Mouse (Mus musculus) kidney, embryonic 14.5 days (tissue): ENCODE measurements around the gene Lsm5. TPM values are rescaled to one million over a fixed set of nuclear protein-coding genes. Genes with fewer than 3 reads are reported as not detected.

Source experiments
- ATAC-seq: fragments of 200-750 bp; cut with Nextera tagmentation; 2 replicates; pipeline ENCODE4 v1.8.0; 2017; ENCODE audit warnings: moderate number of reproducible peaks, mild to moderate bottlenecking, moderate TSS enrichment, moderate library complexity; ENCODE audit not compliant: low FRiP score, low TSS enrichment
- H3K27ac ChIP-seq: fragments of 300-500 bp; sonication (generic); 2 replicates; pipeline ENCODE4 v1.5.1; 2014; ENCODE audit warnings: low read depth, mild to moderate bottlenecking, low read length, moderate library complexity, mixed read lengths
- H3K27me3 ChIP-seq: fragments of 300-500 bp; sonication (generic); 2 replicates; pipeline ENCODE4 v1.6.1; 2014; ENCODE audit warnings: mild to moderate bottlenecking, low read length; ENCODE audit not compliant: control insufficient read depth, insufficient read depth
- H3K36me3 ChIP-seq: fragments of 300-500 bp; sonication (generic); 2 replicates; pipeline ENCODE4 v1.6.1; 2014; ENCODE audit warnings: low read length, mixed read lengths; ENCODE audit not compliant: control insufficient read depth, insufficient read depth
- H3K4me1 ChIP-seq: fragments of 300-500 bp; sonication (generic); 2 replicates; pipeline ENCODE4 v1.6.1; 2014; ENCODE audit warnings: low read length, mixed read lengths; ENCODE audit not compliant: control insufficient read depth, insufficient read depth
- H3K4me2 ChIP-seq: fragments of 300-500 bp; sonication (generic); replicated peaks from 2 replicates; pipeline ENCODE4 v1.6.1; 2014; ENCODE audit warnings: low read depth, mild to moderate bottlenecking, low read length
- H3K4me3 ChIP-seq: fragments of 300-500 bp; sonication (generic); 2 replicates; pipeline ENCODE4 v1.5.1; 2014; ENCODE audit warnings: mild to moderate bottlenecking, low read length
- H3K9ac ChIP-seq: fragments of 300-500 bp; sonication (generic); 2 replicates; pipeline ENCODE4 v1.6.1; 2014; ENCODE audit warnings: low read depth, mild to moderate bottlenecking, low read length, moderate library complexity
- H3K9me3 ChIP-seq: fragments of 300-500 bp; sonication (generic); 2 replicates; pipeline ENCODE4 v1.6.1; 2016; ENCODE audit warnings: low read length; ENCODE audit not compliant: control insufficient read depth
- WGBS: fragments of 180-500 bp; shearing (Covaris S2); extraction: QIAGEN DNeasy Blood & Tissue Kit; methylation state at CpG from one replicate; pipeline ENCODE4 v1.1.7; 2014; 5-methylcytosine and 5-hydroxymethylcytosine counted together
- polyA plus RNA-seq: library from polyadenylated mRNA; unstranded; fragments of >200 nt; fragmentation: Nextera tagmentation; extraction: Ambion mirVana; gene quantifications from 2 replicates; pipeline ENCODE4 v1.2.1, GENCODE M21; 2014

Gene Lsm5
- polyA plus RNA-seq = 174 and 261 TPM in 2 replicates

DNA sequence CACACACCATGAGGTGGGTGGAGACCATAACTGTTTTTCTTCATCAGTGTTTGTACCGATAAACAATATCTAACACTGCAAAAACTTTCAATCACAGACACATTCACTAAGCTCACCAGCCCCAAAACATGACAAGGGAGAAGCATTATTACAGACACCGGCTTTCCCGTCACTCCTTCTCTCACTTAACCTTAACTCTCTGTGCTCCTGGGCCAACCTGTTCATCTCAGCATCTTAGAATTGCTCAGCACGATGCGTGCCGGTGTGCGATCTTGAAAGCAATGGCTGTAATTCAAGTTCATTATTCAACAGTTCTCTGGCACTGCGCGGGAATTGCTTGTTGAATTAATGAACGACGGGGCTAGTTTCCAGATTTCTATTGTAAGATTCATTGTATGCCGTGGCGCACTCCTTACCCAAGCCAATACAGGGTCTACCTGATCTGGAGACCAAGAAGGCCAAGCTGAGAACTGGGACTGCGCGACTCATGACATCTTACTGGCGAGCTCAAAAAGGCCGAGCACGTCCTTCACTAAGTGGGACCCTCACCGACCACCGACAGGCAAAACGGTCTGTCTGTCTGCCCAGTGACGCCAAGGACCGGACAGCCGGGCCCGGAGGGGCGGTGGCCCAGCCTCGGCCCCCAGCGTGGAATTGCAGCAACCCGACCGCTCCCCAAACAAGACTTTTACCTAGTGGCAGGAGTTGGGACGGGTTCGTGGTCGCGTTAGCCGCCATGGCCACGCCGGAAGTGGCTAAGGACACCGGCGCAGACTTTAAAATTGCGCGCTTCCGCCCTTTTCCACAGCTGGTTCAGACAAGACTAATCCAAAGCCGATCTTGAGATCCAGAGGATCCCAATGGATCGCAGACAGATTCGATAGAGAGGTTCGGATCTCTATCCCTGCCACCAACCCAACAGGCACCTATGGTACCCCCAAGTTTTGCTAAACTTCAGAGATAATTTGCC lies at the start of gene Lsm5:
TSS of gene Lsm5 (minus strand) at position 780 of the 970 bp plus-strand sequence.
- peak within 1 kb of the TSS; percentile 48 for H3K4me3 ChIP-seq
- no peak within 1 kb of the TSS for H3K27ac ChIP-seq
- WGBS = under 1% methylated on average over 46 of the region's 46 CpGs
- H3K9me3 ChIP-seq = no peaks in the 10 kb centered on the region
- ATAC-seq = peak; percentile 95
- peak within 1 kb of the TSS; percentile 57 for H3K9ac ChIP-seq
- peak within 1 kb of the TSS; percentile 63 for H3K4me2 ChIP-seq
- no peaks in the 10 kb centered on the region for H3K27me3 ChIP-seq
- H3K4me1 ChIP-seq = no peaks in the 10 kb centered on the region
- H3K36me3 ChIP-seq = peaks cover 4% of the 10 kb centered on the region; the same call in 1 of the 2 replicates

GRCm38 (mm10) chr6:56753719-56754118 lies 49.2 kb upstream of the Lsm5 start:
- H3K4me3 ChIP-seq = no peak overlapping the region
- no peaks in the 10 kb centered on the region for H3K27me3 ChIP-seq
- no peak overlapping the region for H3K27ac ChIP-seq
- ATAC-seq = no peak
- H3K9me3 ChIP-seq = no peaks in the 10 kb centered on the region
- no peak overlapping the region for H3K4me2 ChIP-seq
- 93% methylated on average over 3 of the region's 3 CpGs for WGBS
- H3K36me3 ChIP-seq = peaks cover 42% of the 10 kb centered on the region
- H3K9ac ChIP-seq = no peak overlapping the region
- no peaks in the 10 kb centered on the region for H3K4me1 ChIP-seq

DNA sequence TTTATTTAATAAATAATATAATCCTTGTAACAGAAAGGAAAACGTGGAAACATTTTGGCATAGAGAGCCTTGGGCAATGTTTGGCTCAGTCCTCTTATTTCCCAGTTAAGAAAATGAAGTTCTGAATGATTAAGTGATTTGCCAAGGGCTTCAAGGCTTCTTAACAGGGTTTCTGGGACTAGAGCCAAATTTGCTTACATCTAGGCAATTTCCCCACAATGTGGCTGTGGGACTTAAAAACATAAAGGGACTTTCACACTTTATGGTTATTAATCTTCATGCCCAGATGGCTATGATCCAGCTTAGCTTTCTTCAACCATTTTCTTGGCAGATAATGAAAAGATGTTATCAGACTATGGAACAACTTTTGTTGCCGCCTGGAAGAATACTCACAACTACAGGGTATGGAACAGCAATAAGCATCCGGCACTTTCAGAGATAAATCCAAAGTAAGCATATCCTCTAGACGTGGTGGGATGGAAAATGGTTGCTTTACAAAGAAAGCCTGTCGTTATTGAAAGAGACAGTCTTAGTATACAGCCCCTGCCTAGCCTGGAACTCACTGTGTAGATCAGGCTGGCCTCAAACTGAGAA lies 41.5 kb upstream of the Lsm5 start:
- ATAC-seq = no peak
- whole genome bisulfite sequencing = 81% methylated on average over 5 of the region's 5 CpGs

GRCm38 (mm10) chr6:56732545-56732944 lies 28.0 kb upstream of the Lsm5 start:
- H3K9me3 ChIP-seq = no peaks in the 10 kb centered on the region
- no peak overlapping the region for H3K4me2 ChIP-seq
- no peak for ATAC-seq
- no peak overlapping the region for H3K4me3 ChIP-seq
- WGBS = 75% methylated on average over 2 of the region's 2 CpGs
- no peak overlapping the region for H3K27ac ChIP-seq
- H3K27me3 ChIP-seq = no peaks in the 10 kb centered on the region
- peaks cover 50% of the 10 kb centered on the region for H3K36me3 ChIP-seq
- H3K9ac ChIP-seq = no peak overlapping the region
- H3K4me1 ChIP-seq = no peaks in the 10 kb centered on the region

More for the DNA sequence above, 41.5 kb upstream of the Lsm5 start:
- no peaks in the 10 kb centered on the region for H3K27me3 ChIP-seq
- no peaks in the 10 kb centered on the region for H3K4me1 ChIP-seq
- no peaks in the 10 kb centered on the region for H3K9me3 ChIP-seq
- H3K4me3 ChIP-seq = no peak overlapping the region
- no peak overlapping the region for H3K9ac ChIP-seq
- peaks cover 28% of the 10 kb centered on the region; the same call in 1 of the 2 replicates for H3K36me3 ChIP-seq
- H3K27ac ChIP-seq = no peak overlapping the region
- no peak overlapping the region for H3K4me2 ChIP-seq

- no peak overlapping the region for H3K27ac ChIP-seq
- ATAC-seq = no peak; the same call in 1 of the 2 replicates
- 35% methylated on average over 3 of the region's 3 CpGs for WGBS
These were observed 16.4 kb upstream of the Lsm5 start for GRCm38 (mm10) chr6:56720877-56721276.

DNA sequence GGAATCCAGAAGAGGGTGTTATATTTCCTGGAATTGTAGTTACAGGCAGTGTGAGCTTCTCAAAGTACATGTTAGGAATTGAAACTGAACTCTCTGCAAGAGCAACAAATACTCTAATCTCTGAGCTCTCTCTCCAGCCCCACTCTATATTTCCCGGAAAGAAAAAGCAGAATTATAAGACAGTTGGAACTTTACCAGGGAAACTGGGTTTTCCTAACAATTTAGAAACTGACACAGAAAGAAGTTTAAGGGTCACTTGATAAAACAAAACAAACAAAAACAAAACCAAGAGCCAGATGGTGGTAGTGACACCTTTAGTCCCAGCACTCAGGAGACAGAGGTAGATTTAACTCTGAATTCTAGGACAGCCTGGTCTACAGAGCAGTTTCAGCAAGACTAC lies 14.6 kb upstream of the Lsm5 start:
- ATAC-seq = no peak
- Histone ChIP-seq H3K4me1 (peaks cover 12% of the 10 kb centered on the region; the same call in 1 of the 2 replicates), H3K27ac (no peak overlapping the region), H3K4me3 (no peak overlapping the region), H3K4me2 (no peak overlapping the region), H3K27me3 (no peaks in the 10 kb centered on the region), H3K9me3 (no peaks in the 10 kb centered on the region), H3K36me3 (peaks cover 5% of the 10 kb centered on the region), H3K9ac (no peak overlapping the region)
- WGBS = 73% methylated on average over 1 of the region's 1 CpGs

More at GRCm38 (mm10) chr6:56720877-56721276, 16.4 kb upstream of the Lsm5 start:
- no peaks in the 10 kb centered on the region for H3K9me3 ChIP-seq
- no peaks in the 10 kb centered on the region for H3K27me3 ChIP-seq
- H3K4me3 ChIP-seq = no peak overlapping the region
- H3K4me2 ChIP-seq = no peak overlapping the region
- no peak overlapping the region for H3K9ac ChIP-seq
- H3K36me3 ChIP-seq = peaks cover 14% of the 10 kb centered on the region
- peaks cover 12% of the 10 kb centered on the region; the same call in 1 of the 2 replicates for H3K4me1 ChIP-seq

DNA sequence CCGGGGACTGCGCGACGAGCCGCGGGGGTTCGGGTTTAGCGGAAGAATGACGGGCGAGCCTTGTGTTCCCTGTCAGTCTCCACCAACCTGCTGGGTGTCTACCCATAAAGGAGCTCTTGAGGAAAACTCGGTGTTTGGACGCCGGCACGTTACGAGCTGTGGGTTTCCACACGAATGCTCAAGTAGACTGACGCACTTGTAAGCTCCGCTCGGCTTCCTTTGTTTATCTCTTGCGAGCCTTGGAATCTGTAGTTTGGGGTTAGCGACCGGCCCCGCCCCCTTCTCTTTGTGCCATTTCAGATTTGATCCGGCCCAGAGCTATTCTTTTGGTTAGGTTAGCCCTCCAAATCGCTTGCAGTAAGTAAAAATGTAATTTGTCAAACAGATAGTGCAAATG lies 10.8 kb upstream of the Lsm5 start:
- no peaks in the 10 kb centered on the region for H3K27me3 ChIP-seq
- peak overlapping the region; percentile 73 for H3K4me3 ChIP-seq
- no peaks in the 10 kb centered on the region for H3K9me3 ChIP-seq
- H3K4me1 ChIP-seq = 0 out of 2 replicates have a peak, but pooled peaks cover 4% of the 10 kb centered on the region
- H3K4me2 ChIP-seq = peak overlapping the region; percentile 49
- no peaks in the 10 kb centered on the region for H3K36me3 ChIP-seq
- WGBS = under 1% methylated on average over 25 of the region's 25 CpGs
- ATAC-seq = no peak
- peak overlapping the region; percentile 81 for H3K27ac ChIP-seq
- H3K9ac ChIP-seq = peak overlapping the region; percentile 67

- peak within 1 kb of the TSS; percentile 67 for H3K9ac ChIP-seq
- peak within 1 kb of the TSS; percentile 73 for H3K4me3 ChIP-seq
- H3K27me3 ChIP-seq = no peaks in the 10 kb centered on the region
- H3K4me1 ChIP-seq = 0 out of 2 replicates have a peak, but pooled peaks cover 4% of the 10 kb centered on the region
- ATAC-seq = peak; percentile 98
- H3K9me3 ChIP-seq = no peaks in the 10 kb centered on the region
- H3K36me3 ChIP-seq = no peaks in the 10 kb centered on the region
- peak within 1 kb of the TSS; percentile 49 for H3K4me2 ChIP-seq
- peak within 1 kb of the TSS; percentile 81 for H3K27ac ChIP-seq
- WGBS = 2% methylated on average over 54 of the region's 64 CpGs
These were observed 10.2 kb upstream of the Lsm5 start, which contains the start of gene Avl9 for GRCm38 (mm10) chr6:56714574-56715269. TSS of gene Avl9 (plus strand) at chr6:56714899.
